Mouse (Mus musculus) lung, adult 2 months (tissue): ENCODE measurements around the gene Tmem255a.

Source experiments
- CTCF ChIP-seq: fragments of 200-500 bp; IDR thresholded peaks from 2 replicates; pipeline ENCODE4 v1.5.1; 2011; ENCODE audit warnings: mild to moderate bottlenecking, low read length, control low read depth; ENCODE audit not compliant: insufficient read depth
- POLR2A ChIP-seq: fragments of 200-500 bp; IDR thresholded peaks from 2 replicates; pipeline ENCODE4 v1.6.1; 2011; ENCODE audit warnings: low read depth, mild to moderate bottlenecking, control low read depth, low read length, borderline replicate concordance; ENCODE audit errors: extremely low read depth

DNA sequence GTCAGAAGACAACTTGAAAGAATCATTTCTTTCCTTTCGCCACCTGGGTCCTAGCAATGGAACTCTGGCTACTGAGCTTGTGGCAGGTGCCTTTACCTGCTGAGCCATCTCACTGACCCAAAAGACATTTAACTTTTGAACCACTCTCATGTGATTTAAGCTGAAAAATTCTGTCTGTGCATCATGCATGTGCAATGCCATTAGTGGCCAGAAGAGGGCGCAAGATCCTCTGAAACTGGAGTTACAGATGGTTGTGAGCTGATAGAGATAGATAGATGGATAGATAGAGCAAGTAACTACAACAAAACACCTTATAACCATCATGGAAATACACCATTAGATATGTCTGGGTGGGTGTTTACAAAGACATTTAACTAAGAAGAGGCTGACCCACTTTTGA is 14.5 kb downstream of the Tmem255a start:
- TF ChIP-seq POLR2A (no peak), CTCF (no peak)
